Mouse (Mus musculus): ENCODE data around the gene Stk4.

The Stk4 gene

DNA sequence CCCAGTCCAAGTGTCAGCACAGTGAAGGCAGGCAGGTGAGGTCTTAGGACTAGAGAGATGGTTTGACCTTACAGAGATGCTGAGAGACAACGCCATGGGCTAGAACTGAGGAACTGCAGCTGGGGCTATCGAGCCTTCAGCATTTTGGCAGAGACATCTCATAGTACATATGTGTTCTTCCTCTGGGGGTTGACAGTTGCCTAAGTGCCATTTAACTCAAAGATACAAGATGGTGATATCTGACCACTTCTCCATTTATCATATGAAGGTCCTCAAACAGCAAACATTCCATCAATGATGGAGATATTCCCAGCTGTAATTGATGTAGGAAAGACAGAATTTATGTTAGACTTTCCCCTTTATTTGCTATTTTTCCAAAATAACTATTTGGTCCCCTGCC lies 57.2 kb downstream of the Stk4 start:
- DNase-seq (ENCODE audit: low read depth, low spot score): no peak

- no peak for DNase-seq (ENCODE audit: low read depth, low spot score)
Measured at GRCm38 (mm10) chr2:164128576-164129411, 58.7 kb downstream of the Stk4 start.

DNA sequence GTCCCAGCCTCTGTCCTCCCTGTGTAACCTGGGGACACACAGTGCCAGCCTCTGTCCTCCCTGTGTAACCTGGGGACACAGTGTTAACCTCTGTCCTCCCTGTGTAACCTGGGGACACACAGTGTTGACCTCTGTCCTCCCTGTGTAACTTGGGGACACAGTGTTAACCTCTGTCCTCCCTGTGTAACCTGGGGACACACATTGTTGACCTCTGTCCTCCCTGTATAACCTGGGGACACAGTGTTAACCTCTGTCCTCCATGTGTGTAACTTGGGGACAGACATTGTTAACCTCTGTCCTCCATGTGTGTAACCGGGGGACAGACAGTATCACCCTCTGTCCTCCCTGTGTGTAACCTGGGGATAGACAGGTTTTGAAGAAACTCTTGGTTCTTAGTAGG lies 61.5 kb downstream of the Stk4 start:
- DNase-seq (ENCODE audit: low read depth, low spot score): no peak

GRCm38 (mm10) chr2:164134563-164134962 lies 64.4 kb downstream of the Stk4 start:
- DNase-seq (ENCODE audit: low read depth, low spot score): peak; percentile 78

DNA sequence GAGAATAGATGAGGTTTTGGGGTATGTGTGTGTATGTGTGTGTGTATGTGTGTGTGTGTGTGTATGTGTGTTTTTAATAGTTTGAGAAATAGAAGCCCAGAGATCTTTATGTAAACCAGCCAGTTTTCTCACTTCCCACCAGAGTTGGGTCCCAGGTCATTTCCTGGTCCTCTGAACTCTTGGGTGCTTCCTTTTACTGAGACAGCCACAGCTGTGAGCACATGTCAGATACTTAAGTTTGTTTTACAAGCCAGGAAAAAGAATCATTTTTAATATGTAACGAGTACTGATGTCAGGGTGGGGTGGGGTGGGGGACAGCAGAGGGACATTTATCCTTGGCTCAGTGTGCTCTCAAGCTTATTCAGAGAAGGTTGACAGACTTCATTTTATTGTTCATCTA lies 65.2 kb downstream of the Stk4 start:
- no peak for DNase-seq (ENCODE audit: low read depth, low spot score)

DNA sequence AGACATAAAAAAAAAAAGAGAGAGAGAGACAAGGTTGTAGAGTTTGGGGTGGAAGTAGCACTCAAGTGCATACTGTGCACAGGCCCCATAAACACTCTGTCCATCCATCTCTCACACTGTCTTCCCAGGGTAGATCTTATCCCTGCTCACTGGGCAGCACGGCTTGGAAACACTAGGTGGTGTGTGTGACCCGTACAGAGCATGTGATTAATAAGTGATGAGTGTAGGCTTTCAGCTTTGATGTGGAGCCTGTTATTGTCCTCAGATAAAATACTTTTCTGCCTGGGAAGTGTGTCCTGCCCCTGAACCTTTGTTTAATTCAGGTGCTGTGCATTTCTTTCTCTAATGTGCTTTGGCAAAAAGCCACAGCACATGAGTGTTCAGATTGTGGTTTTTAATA lies 66.3 kb downstream of the Stk4 start:
- peak; percentile 33 for DNase-seq (ENCODE audit: low read depth, low spot score)

GRCm38 (mm10) chr2:164137754-164138153 lies 67.6 kb downstream of the Stk4 start:
- DNase-seq (ENCODE audit: low read depth, low spot score): peak; percentile 88

DNA sequence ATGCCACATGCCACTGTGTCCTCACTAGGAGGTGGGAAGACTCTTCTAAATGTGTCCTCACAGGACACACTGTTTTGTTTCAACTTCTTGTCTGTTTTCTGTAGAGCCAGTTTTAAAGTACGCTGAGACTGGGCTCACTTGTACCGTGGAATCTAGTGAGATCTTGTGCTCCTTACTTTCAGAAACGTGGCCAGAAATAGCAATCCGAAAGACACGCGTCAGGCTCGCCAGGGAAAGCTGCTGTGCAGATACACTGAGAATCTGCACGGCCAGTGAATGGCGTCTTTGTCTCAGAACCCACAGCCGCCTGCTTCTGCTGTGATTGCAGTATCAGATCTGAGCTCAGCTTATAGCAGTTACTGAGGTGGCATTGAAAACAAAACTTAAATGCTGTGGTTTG lies 71.9 kb downstream of the Stk4 start:
- DNase-seq (ENCODE audit: low read depth, low spot score): peak; percentile 81

DNA sequence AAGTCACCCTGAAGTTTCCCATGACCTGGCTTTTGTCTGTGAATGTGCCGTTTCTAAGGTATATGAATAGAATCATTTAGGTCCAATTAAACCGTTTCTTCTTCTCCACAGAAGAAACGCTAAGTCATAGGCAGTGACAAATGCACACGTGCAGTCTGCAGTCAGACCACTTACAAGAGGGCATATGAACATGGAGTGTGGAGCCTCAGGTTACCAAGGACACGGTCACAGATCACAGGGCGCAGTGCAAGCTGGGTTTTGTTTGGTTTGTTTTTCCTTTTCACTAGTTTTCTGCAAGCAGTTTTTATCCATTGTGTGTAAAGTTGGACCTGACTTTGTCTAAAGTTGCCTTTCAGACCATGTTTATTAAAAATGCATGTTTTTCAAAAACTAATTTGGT lies 73.9 kb downstream of the Stk4 start:
- DNase-seq (ENCODE audit: low read depth, low spot score): no peak

DNA sequence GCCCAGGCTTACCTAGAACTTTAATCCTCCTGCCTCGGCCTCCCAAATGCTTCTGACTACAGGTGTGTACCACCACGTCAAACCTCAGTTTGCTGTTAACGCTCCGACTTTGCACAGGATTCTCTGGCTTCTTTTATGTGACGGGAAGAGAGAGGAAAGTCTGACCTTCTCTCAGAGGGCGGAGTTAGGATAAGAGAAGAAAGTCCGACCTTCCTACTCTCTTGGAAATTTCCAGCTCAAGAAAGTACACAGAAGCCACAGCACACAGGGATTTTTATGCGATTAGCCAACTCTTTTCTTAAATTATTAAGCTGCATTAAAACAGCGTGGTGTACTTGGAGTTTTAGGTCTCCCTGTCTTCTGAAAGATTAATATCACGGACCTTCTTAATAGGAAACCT lies 74.4 kb downstream of the Stk4 start:
- DNase-seq (ENCODE audit: low read depth, low spot score): no peak

DNA sequence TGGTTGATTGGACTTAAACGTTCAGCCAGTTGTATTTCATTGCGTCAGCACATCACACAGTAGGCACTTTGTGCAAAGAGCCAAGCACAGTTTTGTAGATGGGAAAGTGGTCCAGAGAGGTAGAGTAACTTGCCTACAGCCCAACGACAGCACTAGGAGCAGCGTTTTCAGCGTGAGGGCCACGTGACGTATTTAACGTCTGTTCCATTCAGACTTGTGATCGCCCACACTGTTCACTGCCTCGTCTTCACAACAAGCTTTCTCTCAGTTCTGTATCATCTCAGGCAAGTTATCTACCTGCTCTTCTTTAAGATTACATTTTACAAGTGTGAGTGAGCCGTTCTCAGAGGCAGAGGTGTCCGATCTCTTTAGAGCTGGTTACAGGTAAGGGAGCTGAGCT lies 76.4 kb downstream of the Stk4 start:
- DNase-seq (ENCODE audit: low read depth, low spot score): peak; percentile 66

GRCm38 (mm10) chr2:164150086-164150760 lies 80.1 kb downstream of the Stk4 start:
- DNase-seq (ENCODE audit: low read depth, low spot score): peak; percentile 61

DNA sequence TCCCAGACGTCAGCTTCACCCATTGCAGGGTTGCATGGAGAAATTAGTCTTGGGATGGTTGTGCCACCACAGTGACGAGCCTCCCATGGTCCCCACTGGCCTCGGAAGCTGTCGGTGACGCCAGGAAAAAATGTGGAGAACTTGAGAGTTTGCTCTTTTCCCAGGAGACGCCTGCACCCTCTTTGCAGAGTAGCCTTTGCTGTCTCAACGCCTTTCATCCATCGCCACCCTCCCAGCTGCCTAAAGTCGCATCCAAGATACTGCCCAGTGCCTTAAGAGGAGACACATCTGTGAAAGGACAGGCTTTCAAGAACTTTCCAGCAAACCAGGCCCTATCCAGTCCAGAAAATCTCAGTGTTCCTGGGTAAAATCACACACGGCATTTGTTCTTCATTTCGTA lies 82.2 kb downstream of the Stk4 start:
- DNase-seq (ENCODE audit: low read depth, low spot score): no peak

DNA sequence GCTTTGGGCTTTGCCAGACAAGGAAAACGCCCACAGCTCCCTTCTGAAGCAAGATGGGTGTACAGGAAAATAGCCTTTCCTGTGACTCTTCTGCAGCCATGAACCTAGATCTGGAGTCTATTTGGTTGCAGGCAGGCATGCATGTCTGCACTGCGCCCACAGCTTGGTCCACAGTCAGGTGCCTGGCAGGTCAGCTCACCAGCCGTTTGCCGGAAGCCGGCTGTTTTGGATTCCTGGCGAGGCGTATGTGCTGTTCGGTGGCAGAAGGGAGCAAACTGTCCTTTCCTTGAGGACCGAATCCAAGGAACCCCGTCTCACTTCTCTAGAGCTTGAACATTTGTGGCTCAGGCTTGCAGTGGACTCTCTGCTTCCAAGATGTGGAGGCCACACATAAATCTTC lies 83.9 kb downstream of the Stk4 start:
- peak; percentile 77 for DNase-seq (ENCODE audit: low read depth, low spot score)

DNA sequence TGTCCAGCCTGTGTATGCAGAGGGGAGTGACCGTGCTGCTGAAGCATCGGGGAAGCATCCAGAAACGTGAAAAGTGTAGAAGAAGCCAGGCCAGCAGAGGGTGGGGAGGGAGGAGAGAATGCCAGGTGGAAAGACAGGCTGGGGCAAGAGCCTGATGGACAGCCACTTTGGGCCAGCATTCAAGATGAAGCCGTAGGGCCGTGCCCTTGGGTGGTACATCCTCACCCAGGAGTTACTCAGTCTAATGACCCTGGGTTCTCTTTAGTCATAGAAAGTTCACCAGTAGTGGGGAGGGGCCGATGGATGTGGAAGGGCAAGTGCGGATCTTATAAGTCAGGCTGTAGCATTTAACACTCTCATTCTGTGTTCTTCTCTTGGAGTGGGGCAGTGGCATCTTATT lies 86.0 kb downstream of the Stk4 start:
- DNase-seq (ENCODE audit: low read depth, low spot score): no peak

- DNase-seq (ENCODE audit: low read depth, low spot score): no peak
Measured at GRCm38 (mm10) chr2:164158838-164159237, 88.7 kb downstream of the Stk4 start.

DNA sequence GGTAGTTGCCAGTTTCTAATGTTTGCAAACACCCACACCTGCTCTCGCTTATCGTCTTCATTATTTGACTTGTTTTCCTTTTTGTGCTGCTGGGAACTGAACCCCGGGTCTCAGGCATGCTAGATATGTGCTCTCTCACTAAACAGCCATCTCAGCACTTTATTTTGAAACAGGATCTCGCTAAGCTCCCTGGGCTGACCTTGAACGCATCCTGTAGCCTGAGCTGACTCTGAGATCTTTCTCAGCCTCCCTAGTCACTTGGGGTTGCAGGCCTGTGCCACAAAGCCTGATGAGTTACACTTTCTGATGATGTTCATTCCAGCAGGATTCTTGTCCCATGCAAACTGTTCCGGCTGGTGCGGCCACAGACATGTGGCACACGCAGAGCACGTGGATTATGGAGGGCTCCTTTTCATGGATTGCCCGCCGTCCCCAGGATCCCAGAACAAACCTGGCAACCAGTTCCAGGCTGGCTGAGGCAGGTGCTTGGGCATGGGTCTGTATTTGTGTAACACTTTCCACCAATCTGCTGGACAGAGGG lies 91.5 kb downstream of the Stk4 start:
- DNase-seq (ENCODE audit: low read depth, low spot score): no peak

DNA sequence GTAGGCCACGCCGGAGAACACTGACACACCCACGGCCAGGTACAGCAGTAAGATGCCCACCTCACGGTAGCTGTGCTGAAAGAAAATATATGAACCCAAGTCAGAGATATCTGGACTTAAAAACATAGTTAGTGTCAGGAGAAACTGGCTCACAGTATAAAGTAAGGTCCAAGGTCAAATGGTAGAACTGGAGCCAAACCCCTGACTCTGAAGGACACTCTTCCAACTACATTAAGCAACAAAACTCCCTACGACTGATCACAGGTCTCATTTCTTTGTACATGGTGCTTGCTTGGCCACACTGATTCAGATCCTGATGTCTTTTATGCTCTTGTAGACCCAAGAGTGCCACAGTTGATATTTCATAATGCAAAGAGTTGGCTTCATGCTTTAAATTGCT lies 94.8 kb downstream of the Stk4 start:
- no peak for DNase-seq (ENCODE audit: low read depth, low spot score)

- DNase-seq (ENCODE audit: low read depth, low spot score): no peak
Measured at GRCm38 (mm10) chr2:164167752-164168570, 97.8 kb downstream of the Stk4 start.

DNA sequence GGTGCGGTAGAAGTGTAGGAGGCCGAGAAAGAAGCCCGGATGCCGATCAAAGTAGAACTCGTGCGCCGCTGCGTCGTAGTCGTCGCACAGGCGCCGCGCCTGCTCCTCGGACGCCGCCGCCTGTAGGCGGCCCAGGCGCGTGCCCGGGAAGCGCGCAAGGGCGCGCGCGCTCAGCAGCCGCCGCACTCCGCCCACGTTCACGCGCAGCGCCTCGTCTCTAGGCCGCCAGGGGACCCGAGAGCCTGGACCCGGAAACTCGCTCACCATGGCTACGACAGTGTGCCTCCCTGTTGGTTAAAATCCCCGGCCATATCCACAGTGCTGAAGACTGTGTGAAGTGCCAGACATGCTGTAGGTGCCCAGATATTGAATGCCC lies 98.4 kb downstream of the Stk4 start:
- DNase-seq (ENCODE audit: low read depth, low spot score): peak; percentile 65

- DNase-seq (ENCODE audit: low read depth, low spot score): peak; percentile 35
Measured at GRCm38 (mm10) chr2:164170326-164170725, 100.2 kb downstream of the Stk4 start.

DNA sequence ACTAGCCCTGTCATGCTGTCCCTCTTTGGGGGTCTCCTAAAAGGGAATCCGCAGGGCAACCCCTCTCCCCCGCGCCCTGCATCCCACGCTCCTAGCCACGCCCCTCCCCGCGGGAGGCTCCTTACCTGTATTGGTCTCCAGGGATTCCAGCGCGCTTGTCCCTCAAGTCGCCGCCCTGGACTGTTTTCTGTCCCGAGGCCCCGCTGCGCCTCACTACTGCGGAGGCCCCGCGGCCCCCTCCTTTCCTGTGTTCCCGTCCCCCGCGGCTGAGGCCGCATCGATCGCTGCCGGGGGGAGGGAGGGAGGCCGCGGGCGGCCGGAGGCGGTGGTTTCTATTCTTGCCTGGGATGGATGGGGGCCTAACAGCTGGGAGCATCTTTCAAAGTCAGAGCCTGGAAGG lies 100.8 kb downstream of the Stk4 start, which contains the start of gene Kcns1:
Gene Kcns1 (minus strand): TSS at position 212 of the 400 bp plus-strand sequence.
- peak; percentile 35 for DNase-seq (ENCODE audit: low read depth, low spot score)
